Mouse (Mus musculus): ENCODE results near the gene Cish. TPM values are rescaled to one million over a fixed set of nuclear protein-coding genes. Genes with fewer than 3 reads are reported as not detected.
A peak's percentile ranks its signal among the peaks of the same experiment; 100 is the strongest.

Gene Cish
- polyA plus RNA-seq, 1 experiment from 2014 or later: 9.5 TPM

DNA sequence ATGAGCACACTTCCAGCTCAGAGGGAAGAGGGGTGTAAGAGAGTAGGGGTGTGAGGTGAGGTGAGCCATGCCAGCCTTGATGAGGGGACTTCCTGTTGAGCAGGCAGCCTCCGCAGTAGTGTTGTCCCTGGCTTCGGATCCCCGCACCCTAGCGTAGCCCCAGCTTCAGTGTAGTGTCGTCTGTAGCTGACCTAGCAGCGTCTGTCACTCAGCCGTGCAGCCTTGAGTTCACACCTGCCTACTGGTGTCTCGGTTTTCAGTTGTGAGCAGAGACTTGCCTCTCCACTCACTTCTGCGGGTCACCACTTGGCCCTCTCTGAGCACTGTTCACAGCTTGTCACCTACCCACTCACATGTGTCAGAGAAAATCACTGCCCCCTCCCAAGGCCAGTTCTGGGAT, 13.3 kb downstream of the Cish start:
- H3K9ac ChIP-seq (replicated peaks; ENCODE audit: low read depth, low read length): no peak overlapping the region
- H3K27me3 ChIP-seq (ENCODE audit: control insufficient read depth, insufficient read depth, low read length): no peaks in the 10 kb centered on the region
- peaks cover 22% of the 10 kb centered on the region for H3K4me1 ChIP-seq (ENCODE audit: control insufficient read depth, insufficient read depth, low read length)
- 63% methylated on average over 9 of the region's 9 CpGs for WGBS
- no peak overlapping the region for H3K4me3 ChIP-seq (ENCODE audit: low read depth, low read length)
- no peak for ATAC-seq (ENCODE audit: insufficient number of reproducible peaks, insufficient read depth, low FRiP score, low read depth)
- H3K36me3 ChIP-seq (ENCODE audit: control insufficient read depth, insufficient read depth, low read length): no peaks in the 10 kb centered on the region
- no peaks in the 10 kb centered on the region for H3K9me3 ChIP-seq (ENCODE audit: control insufficient read depth, low read depth, low read length)
- H3K4me2 ChIP-seq (replicated peaks; ENCODE audit: low read depth, low read length): no peak overlapping the region
- H3K27ac ChIP-seq (ENCODE audit: low read length): no peak overlapping the region

DNA sequence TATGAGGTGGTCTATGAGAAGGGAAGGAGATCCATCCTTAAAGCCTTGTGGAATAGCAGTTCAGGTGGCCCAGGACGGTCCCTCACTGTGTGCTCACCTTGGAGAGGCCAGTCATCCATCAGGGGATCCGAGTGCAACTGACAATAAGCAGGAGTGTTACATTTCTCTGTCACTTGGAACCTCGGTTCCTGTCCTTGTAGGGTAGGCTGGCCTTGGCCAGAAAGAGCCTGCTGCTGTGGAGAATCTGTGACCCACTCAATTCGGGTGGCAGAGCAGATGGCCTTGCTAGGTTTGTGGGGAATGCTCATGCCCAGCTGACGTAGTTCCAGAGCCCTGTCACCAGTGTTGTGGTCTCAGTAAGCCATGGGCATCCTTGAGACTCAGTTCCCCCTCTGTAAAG, 13.8 kb downstream of the Cish start:
- Histone ChIP-seq H3K9me3 (ENCODE audit: control insufficient read depth, low read depth, low read length) (no peaks in the 10 kb centered on the region), H3K27ac (ENCODE audit: low read length) (no peak overlapping the region), H3K4me2 (replicated peaks; ENCODE audit: low read depth, low read length) (no peak overlapping the region), H3K4me3 (ENCODE audit: low read depth, low read length) (no peak overlapping the region), H3K4me1 (ENCODE audit: control insufficient read depth, insufficient read depth, low read length) (peaks cover 22% of the 10 kb centered on the region), H3K27me3 (ENCODE audit: control insufficient read depth, insufficient read depth, low read length) (no peaks in the 10 kb centered on the region), H3K36me3 (ENCODE audit: control insufficient read depth, insufficient read depth, low read length) (no peaks in the 10 kb centered on the region), H3K9ac (replicated peaks; ENCODE audit: low read depth, low read length) (no peak overlapping the region)
- 59% methylated on average over 5 of the region's 5 CpGs for WGBS
- ATAC-seq (ENCODE audit: insufficient number of reproducible peaks, insufficient read depth, low FRiP score, low read depth): no peak

DNA sequence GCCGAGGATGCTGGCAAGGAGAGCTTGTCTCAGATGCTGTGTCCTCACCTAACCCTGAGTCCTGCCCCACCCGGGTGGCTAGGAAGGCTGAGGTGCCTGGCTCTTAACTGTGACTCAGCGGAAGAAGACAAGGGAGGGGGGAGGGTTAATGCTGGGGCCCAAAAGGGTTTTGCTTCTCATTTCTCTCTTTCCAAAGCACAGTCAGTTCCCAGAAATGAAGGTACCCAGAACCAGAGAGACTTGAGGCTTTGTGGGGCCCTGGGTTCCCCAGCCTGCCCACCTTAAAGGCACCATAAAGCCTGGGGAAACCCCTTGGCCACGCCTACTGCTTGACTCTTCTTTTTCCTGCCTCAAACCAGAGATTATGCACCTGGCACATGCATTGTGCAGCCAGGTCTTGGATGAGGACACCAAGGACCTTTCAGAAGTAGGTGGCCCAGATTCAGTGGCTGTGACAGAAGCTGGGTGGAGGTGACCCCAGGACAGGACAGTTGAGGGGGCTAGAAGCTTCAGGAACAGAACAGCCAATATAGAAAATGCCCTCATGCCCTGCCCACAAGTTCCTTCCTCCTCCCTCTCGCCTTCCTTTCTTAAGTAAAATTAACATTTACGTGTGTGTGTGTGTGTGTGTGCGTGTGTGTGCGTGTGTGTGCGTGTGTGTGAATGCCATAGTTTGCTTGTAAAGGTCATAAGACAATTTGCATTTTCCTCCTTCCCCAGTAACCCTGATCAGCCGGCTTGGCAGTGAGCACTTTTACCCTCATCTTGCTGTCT, 17.2 kb downstream of the Cish start:
- no peaks in the 10 kb centered on the region for H3K36me3 ChIP-seq (ENCODE audit: control insufficient read depth, insufficient read depth, low read length)
- no peak overlapping the region for H3K4me3 ChIP-seq (ENCODE audit: low read depth, low read length)
- no peaks in the 10 kb centered on the region for H3K9me3 ChIP-seq (ENCODE audit: control insufficient read depth, low read depth, low read length)
- no peak overlapping the region for H3K9ac ChIP-seq (replicated peaks; ENCODE audit: low read depth, low read length)
- ATAC-seq (ENCODE audit: insufficient number of reproducible peaks, insufficient read depth, low FRiP score, low read depth): no peak
- no peak overlapping the region for H3K27ac ChIP-seq (ENCODE audit: low read length)
- H3K4me2 ChIP-seq (replicated peaks; ENCODE audit: low read depth, low read length): no peak overlapping the region
- no peaks in the 10 kb centered on the region for H3K27me3 ChIP-seq (ENCODE audit: control insufficient read depth, insufficient read depth, low read length)
- 56% methylated on average over 10 of the region's 10 CpGs for WGBS
- H3K4me1 ChIP-seq (ENCODE audit: control insufficient read depth, insufficient read depth, low read length): 0 out of 2 replicates have a peak, but pooled peaks cover 6% of the 10 kb centered on the region

DNA sequence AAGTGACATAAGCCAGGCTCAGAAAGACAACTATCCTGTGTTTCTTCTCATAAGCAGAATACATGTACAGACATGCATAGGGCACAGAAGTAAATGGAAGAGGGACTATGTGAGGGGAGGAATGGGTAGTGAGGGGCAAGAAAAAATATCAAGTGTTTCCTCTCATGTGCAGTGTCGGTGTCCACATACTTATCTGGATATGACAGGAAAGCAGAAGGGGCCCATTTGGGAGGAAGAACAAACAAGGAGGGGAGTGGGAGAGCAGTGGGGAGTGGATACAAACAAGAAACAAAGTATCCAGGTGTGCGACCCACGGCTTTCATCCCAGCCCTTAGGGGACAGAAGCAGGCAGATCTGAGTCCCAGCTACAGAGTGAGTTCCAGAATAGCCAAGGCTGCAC, 18.1 kb downstream of the Cish start:
- no peaks in the 10 kb centered on the region for H3K36me3 ChIP-seq (ENCODE audit: control insufficient read depth, insufficient read depth, low read length)
- no peak overlapping the region for H3K9ac ChIP-seq (replicated peaks; ENCODE audit: low read depth, low read length)
- no peaks in the 10 kb centered on the region for H3K4me1 ChIP-seq (ENCODE audit: control insufficient read depth, insufficient read depth, low read length)
- 80% methylated on average over 3 of the region's 3 CpGs for WGBS
- H3K4me3 ChIP-seq (ENCODE audit: low read depth, low read length): no peak overlapping the region
- H3K4me2 ChIP-seq (replicated peaks; ENCODE audit: low read depth, low read length): no peak overlapping the region
- ATAC-seq (ENCODE audit: insufficient number of reproducible peaks, insufficient read depth, low FRiP score, low read depth): no peak
- H3K27me3 ChIP-seq (ENCODE audit: control insufficient read depth, insufficient read depth, low read length): no peaks in the 10 kb centered on the region
- H3K9me3 ChIP-seq (ENCODE audit: control insufficient read depth, low read depth, low read length): no peaks in the 10 kb centered on the region
- no peak overlapping the region for H3K27ac ChIP-seq (ENCODE audit: low read length)

DNA sequence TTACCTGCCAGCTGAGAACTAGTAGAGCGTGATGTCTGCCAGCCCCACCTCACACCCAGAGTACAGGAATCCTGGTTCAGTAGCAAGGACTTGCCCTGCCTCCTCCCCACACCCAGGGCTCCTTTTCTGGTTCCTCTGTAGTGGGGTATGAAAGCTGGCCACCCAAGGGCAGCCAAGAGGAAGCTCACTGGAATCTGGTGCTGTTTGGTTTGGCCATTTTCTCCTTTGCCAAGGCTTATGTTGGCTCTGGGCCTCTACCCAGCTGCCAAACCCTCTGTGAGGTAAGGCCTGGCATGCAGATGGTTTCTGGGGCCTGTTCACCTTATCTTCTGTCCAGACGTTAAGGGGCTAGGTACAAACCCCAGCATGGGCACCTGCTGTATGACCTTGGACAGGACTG, 20.0 kb downstream of the Cish start:
- Histone ChIP-seq H3K4me3 (ENCODE audit: low read depth, low read length) (no peak overlapping the region), H3K27ac (ENCODE audit: low read length) (no peak overlapping the region), H3K4me1 (ENCODE audit: control insufficient read depth, insufficient read depth, low read length) (no peaks in the 10 kb centered on the region), H3K27me3 (ENCODE audit: control insufficient read depth, insufficient read depth, low read length) (no peaks in the 10 kb centered on the region), H3K9ac (replicated peaks; ENCODE audit: low read depth, low read length) (no peak overlapping the region), H3K36me3 (ENCODE audit: control insufficient read depth, insufficient read depth, low read length) (no peaks in the 10 kb centered on the region), H3K9me3 (ENCODE audit: control insufficient read depth, low read depth, low read length) (no peaks in the 10 kb centered on the region), H3K4me2 (replicated peaks; ENCODE audit: low read depth, low read length) (no peak overlapping the region)
- no peak for ATAC-seq (ENCODE audit: insufficient number of reproducible peaks, insufficient read depth, low FRiP score, low read depth)
- 78% methylated on average over 2 of the region's 2 CpGs for WGBS

DNA sequence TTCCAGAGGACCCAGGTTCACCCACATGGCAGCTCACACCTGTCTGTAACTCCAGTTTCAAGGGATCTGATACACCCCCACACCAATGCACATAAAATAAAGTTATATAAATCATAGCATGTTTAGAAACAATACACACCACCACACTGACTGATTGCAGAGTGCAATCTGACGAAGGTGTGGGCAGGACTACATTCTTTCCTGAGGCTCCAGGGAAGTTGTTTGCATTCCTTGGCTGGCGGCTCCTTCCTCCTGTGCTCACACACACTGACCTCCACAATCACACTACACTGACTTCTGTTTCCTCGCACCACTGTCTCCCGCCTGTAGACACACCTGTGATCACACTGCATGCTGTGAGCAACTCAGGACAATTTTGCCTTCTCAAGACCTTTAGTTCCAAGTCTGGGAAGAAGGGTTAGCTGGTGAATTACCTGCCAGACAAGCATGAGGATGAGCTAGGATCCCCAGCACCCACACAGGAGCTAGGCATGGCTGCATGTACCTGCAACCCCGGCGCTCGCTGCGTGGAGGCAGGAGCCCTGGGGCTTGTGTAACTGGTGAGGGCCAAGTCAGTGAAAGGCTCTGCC, 26.7 kb downstream of the Cish start:
- Histone ChIP-seq H3K4me2 (replicated peaks; ENCODE audit: low read depth, low read length) (no peak overlapping the region), H3K36me3 (ENCODE audit: control insufficient read depth, insufficient read depth, low read length) (no peaks in the 10 kb centered on the region), H3K27me3 (ENCODE audit: control insufficient read depth, insufficient read depth, low read length) (no peaks in the 10 kb centered on the region), H3K27ac (ENCODE audit: low read length) (no peak overlapping the region), H3K4me1 (ENCODE audit: control insufficient read depth, insufficient read depth, low read length) (no peaks in the 10 kb centered on the region), H3K9ac (replicated peaks; ENCODE audit: low read depth, low read length) (no peak overlapping the region), H3K4me3 (ENCODE audit: low read depth, low read length) (no peak overlapping the region), H3K9me3 (ENCODE audit: control insufficient read depth, low read depth, low read length) (no peaks in the 10 kb centered on the region)
- WGBS: 67% methylated on average over 8 of the region's 8 CpGs
- ATAC-seq (ENCODE audit: insufficient number of reproducible peaks, insufficient read depth, low FRiP score, low read depth): 0 out of 2 replicates have a peak, but pooled peaks have one; percentile 23

DNA sequence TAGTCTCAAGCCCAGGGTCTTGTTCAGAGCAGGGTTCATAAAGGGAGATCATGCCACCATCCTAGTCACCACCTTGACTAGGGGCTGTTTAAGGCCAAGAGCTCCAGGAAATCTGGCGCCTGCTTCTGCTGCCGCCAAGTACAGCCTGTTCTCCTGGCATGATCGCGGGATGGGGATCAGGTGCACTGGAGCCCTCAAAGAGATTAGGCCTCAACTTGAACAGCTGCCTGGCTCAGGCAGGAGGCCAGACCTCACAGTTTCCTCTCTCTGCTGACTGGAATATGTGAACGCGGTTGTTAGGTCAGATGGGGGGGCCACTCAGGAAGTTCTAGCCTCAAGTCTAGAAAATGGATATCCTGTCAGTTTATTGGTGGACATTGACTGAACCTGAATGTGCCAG, 27.7 kb downstream of the Cish start:
- 61% methylated on average over 6 of the region's 6 CpGs for WGBS
- H3K4me2 ChIP-seq (replicated peaks; ENCODE audit: low read depth, low read length): no peak overlapping the region
- no peaks in the 10 kb centered on the region for H3K4me1 ChIP-seq (ENCODE audit: control insufficient read depth, insufficient read depth, low read length)
- H3K27me3 ChIP-seq (ENCODE audit: control insufficient read depth, insufficient read depth, low read length): no peaks in the 10 kb centered on the region
- ATAC-seq (ENCODE audit: insufficient number of reproducible peaks, insufficient read depth, low FRiP score, low read depth): no peak; the same call in 1 of the 2 replicates
- H3K9me3 ChIP-seq (ENCODE audit: control insufficient read depth, low read depth, low read length): no peaks in the 10 kb centered on the region
- no peak overlapping the region for H3K4me3 ChIP-seq (ENCODE audit: low read depth, low read length)
- H3K9ac ChIP-seq (replicated peaks; ENCODE audit: low read depth, low read length): no peak overlapping the region
- no peaks in the 10 kb centered on the region for H3K36me3 ChIP-seq (ENCODE audit: control insufficient read depth, insufficient read depth, low read length)
- H3K27ac ChIP-seq (ENCODE audit: low read length): no peak overlapping the region

DNA sequence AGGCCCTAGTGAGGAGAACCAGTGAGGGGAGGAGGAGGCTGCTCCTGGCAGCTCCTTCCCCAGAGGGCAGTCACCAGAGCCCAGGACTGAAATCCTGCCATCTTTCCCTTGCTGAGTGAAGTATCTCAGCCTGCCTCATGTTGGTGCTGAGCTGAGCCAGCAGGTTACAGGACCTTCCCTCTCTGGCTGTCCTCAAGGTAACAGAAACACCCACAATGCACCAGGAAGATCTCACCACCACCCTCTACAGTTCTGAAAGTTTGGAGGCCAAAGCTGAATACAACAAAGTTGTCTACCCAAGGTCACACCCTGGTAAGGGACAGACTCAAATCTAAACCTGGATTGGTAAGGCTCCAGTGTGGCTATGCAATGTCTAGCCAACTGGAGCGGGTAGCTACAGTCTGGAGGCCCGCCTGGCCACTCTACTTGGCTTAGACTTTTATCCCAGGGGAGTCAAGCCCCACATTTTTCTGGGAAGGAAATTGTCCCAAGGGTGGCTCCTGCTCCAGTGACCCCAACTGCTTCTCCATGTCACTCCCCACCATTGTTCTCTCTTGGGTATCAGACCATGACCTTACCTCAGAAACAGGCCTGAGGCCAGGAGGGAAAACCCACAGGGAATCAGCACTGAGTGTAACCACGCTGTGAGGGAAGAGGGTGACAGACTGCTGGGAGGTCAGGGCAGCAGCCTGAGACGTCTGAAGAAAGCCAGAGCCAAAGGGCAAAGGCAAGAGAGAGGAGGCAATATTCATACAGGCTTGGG, 29.2 kb downstream of the Cish start:
- H3K27ac ChIP-seq (ENCODE audit: low read length): no peak overlapping the region
- H3K27me3 ChIP-seq (ENCODE audit: control insufficient read depth, insufficient read depth, low read length): no peaks in the 10 kb centered on the region
- no peaks in the 10 kb centered on the region for H3K9me3 ChIP-seq (ENCODE audit: control insufficient read depth, low read depth, low read length)
- H3K4me2 ChIP-seq (replicated peaks; ENCODE audit: low read depth, low read length): no peak overlapping the region
- H3K4me3 ChIP-seq (ENCODE audit: low read depth, low read length): no peak overlapping the region
- H3K9ac ChIP-seq (replicated peaks; ENCODE audit: low read depth, low read length): no peak overlapping the region
- no peaks in the 10 kb centered on the region for H3K36me3 ChIP-seq (ENCODE audit: control insufficient read depth, insufficient read depth, low read length)
- H3K4me1 ChIP-seq (ENCODE audit: control insufficient read depth, insufficient read depth, low read length): no peaks in the 10 kb centered on the region
- 61% methylated on average over 4 of the region's 4 CpGs for WGBS
- no peak for ATAC-seq (ENCODE audit: insufficient number of reproducible peaks, insufficient read depth, low FRiP score, low read depth)

Measured in stomach, embryonic 14.5 days (tissue).